In genomic region chr3:28408859-28409459, GRCm38 (mm10) we compare ENCODE assay signal across 7 mouse cellular contexts.
DNase-seq lines count a peak whose midpoint lies in the region; ATAC-seq lines count a peak whose summit lies in the region.

No protein-coding gene starts in this region.

- no peaks in the 10 kb centered on the region for H3K9me3 ChIP-seq in embryonic facial prominence, embryonic 14.5 days (ENCODE audit: control insufficient read depth, low read length)
- no peaks in the 10 kb centered on the region for H3K9me3 ChIP-seq in heart, embryonic 10.5 days
- H3K9me3 ChIP-seq in limb, embryonic 11.5 days (ENCODE audit: control insufficient read depth, low read length): no peaks in the 10 kb centered on the region
- no peaks in the 10 kb centered on the region for H3K9me3 ChIP-seq in midbrain, embryonic 12.5 days
- H3K9me3 ChIP-seq in stomach, embryonic 15.5 days: no peaks in the 10 kb centered on the region

- no peak overlapping the region for H3K4me3 ChIP-seq in embryonic facial prominence, embryonic 14.5 days (ENCODE audit: low read depth, low read length)
- no peak overlapping the region for H3K4me3 ChIP-seq in heart, embryonic 10.5 days
- H3K4me3 ChIP-seq in limb, embryonic 11.5 days (ENCODE audit: low read depth, low read length): no peak overlapping the region
- no peak overlapping the region for H3K4me3 ChIP-seq in midbrain, embryonic 12.5 days
- H3K4me3 ChIP-seq in stomach, embryonic 15.5 days (replicated peaks): no peak overlapping the region

- peak overlapping the region; percentile 37 for H3K4me2 ChIP-seq in embryonic facial prominence, embryonic 14.5 days (ENCODE audit: low read depth, low read length)
- no peak overlapping the region for H3K4me2 ChIP-seq in limb, embryonic 11.5 days (ENCODE audit: low read depth, severe bottlenecking)
- H3K4me2 ChIP-seq in midbrain, embryonic 12.5 days (replicated peaks): 0 out of 2 replicates have a peak overlapping the region, but pooled peaks have one; percentile 9
- H3K4me2 ChIP-seq in stomach, embryonic 15.5 days: no peak overlapping the region

- H3K4me1 ChIP-seq in embryonic facial prominence, embryonic 14.5 days (ENCODE audit: control insufficient read depth, insufficient read depth, low read length): peaks cover 8% of the 10 kb centered on the region
- no peaks in the 10 kb centered on the region for H3K4me1 ChIP-seq in heart, embryonic 10.5 days
- H3K4me1 ChIP-seq in limb, embryonic 11.5 days (ENCODE audit: control insufficient read depth, insufficient read depth, low read length): no peaks in the 10 kb centered on the region
- H3K4me1 ChIP-seq in midbrain, embryonic 12.5 days: no peaks in the 10 kb centered on the region; the same call in 1 of the 2 replicates
- no peaks in the 10 kb centered on the region for H3K4me1 ChIP-seq in stomach, embryonic 15.5 days

- H3K9ac ChIP-seq in embryonic facial prominence, embryonic 14.5 days (ENCODE audit: low read depth, low read length): peak overlapping the region; percentile 25; the same call in 1 of the 2 replicates
- no peak overlapping the region for H3K9ac ChIP-seq in limb, embryonic 11.5 days (ENCODE audit: low read length)
- H3K9ac ChIP-seq in midbrain, embryonic 12.5 days (replicated peaks): no peak overlapping the region
- no peak overlapping the region for H3K9ac ChIP-seq in stomach, embryonic 15.5 days

- peak; percentile 93 for DNase-seq in embryonic facial prominence, embryonic 14.5 days (ENCODE audit: low spot score)
- DNase-seq in heart, embryonic 10.5 days (ENCODE audit: low spot score): peak; percentile 75
- peak; percentile 3 to 9 for DNase-seq in kidney, adult 8-10 months
- DNase-seq in limb, embryonic 11.5 days (ENCODE audit: low spot score): peak; percentile 49

- H3K27me3 ChIP-seq in embryonic facial prominence, embryonic 14.5 days (replicated peaks; ENCODE audit: control insufficient read depth, insufficient read depth, low read length): no peaks in the 10 kb centered on the region
- no peaks in the 10 kb centered on the region for H3K27me3 ChIP-seq in heart, embryonic 10.5 days (ENCODE audit: insufficient read depth, poor library complexity, severe bottlenecking)
- no peaks in the 10 kb centered on the region for H3K27me3 ChIP-seq in limb, embryonic 11.5 days (ENCODE audit: control insufficient read depth, insufficient read depth, low read length)
- no peaks in the 10 kb centered on the region for H3K27me3 ChIP-seq in midbrain, embryonic 12.5 days
- no peaks in the 10 kb centered on the region for H3K27me3 ChIP-seq in stomach, embryonic 15.5 days (replicated peaks)

- no peaks in the 10 kb centered on the region for H3K36me3 ChIP-seq in embryonic facial prominence, embryonic 14.5 days (ENCODE audit: control insufficient read depth, insufficient read depth, low read length)
- no peaks in the 10 kb centered on the region for H3K36me3 ChIP-seq in heart, embryonic 10.5 days
- no peaks in the 10 kb centered on the region for H3K36me3 ChIP-seq in limb, embryonic 11.5 days (ENCODE audit: control insufficient read depth, insufficient read depth, low read length)
- H3K36me3 ChIP-seq in midbrain, embryonic 12.5 days: no peaks in the 10 kb centered on the region
- no peaks in the 10 kb centered on the region for H3K36me3 ChIP-seq in stomach, embryonic 15.5 days

- WGBS in embryonic facial prominence, embryonic 14.5 days: 26% methylated on average over 12 of the region's 12 CpGs
- WGBS in heart, embryonic 10.5 days: 53% methylated on average over 12 of the region's 12 CpGs
- WGBS in limb, embryonic 11.5 days: 53% methylated on average over 12 of the region's 12 CpGs
- 45% methylated on average over 12 of the region's 12 CpGs for WGBS in midbrain, embryonic 12.5 days
- WGBS in stomach, embryonic 15.5 days: 37% methylated on average over 12 of the region's 12 CpGs

- ATAC-seq in cerebellum, adult (ENCODE audit: insufficient number of reproducible peaks, low FRiP score, low TSS enrichment): peak; percentile 81
- peak; percentile 94 for ATAC-seq in embryonic facial prominence, embryonic 14.5 days (ENCODE audit: low read depth)
- peak; percentile 94 for ATAC-seq in limb, embryonic 11.5 days (ENCODE audit: insufficient number of reproducible peaks, low FRiP score, low TSS enrichment, low read depth)
- peak; percentile 90 for ATAC-seq in midbrain, embryonic 12.5 days (ENCODE audit: low FRiP score, low read depth)
- ATAC-seq in stomach, embryonic 15.5 days (ENCODE audit: insufficient read depth, low FRiP score, low read depth): peak; percentile 79

- H3K27ac ChIP-seq in embryonic facial prominence, embryonic 14.5 days (replicated peaks; ENCODE audit: low read depth, low read length): peak overlapping the region; percentile 33; the same call in 1 of the 2 replicates
- no peak overlapping the region for H3K27ac ChIP-seq in heart, embryonic 10.5 days
- no peak overlapping the region for H3K27ac ChIP-seq in limb, embryonic 11.5 days (replicated peaks; ENCODE audit: low read depth, low read length)
- H3K27ac ChIP-seq in midbrain, embryonic 12.5 days (replicated peaks): peak overlapping the region; percentile 63
- H3K27ac ChIP-seq in stomach, embryonic 15.5 days: peak overlapping the region; percentile 68

Comparison
In these comparisons a context has a peak if more than half of its experiments do, and no peak if none do; other contexts are left out.
1. DNase-seq: peak in every context shown above with its lines; median percentile 93 in embryonic facial prominence, embryonic 14.5 days; 75 in heart, embryonic 10.5 days; 49 in limb, embryonic 11.5 days; 6 in kidney, adult 8-10 months.
2. H3K27ac ChIP-seq: peak in embryonic facial prominence, embryonic 14.5 days (single experiment), midbrain, embryonic 12.5 days (single experiment) and stomach, embryonic 15.5 days (single experiment); none in heart, embryonic 10.5 days (single experiment) and limb, embryonic 11.5 days (single experiment).
3. H3K4me2 ChIP-seq: peak in embryonic facial prominence, embryonic 14.5 days (single experiment) and midbrain, embryonic 12.5 days (single experiment); none in limb, embryonic 11.5 days (single experiment) and stomach, embryonic 15.5 days (single experiment).
4. Peak in every context shown above with its lines, with median percentiles within 50 percentile points of each other: ATAC-seq.